Mouse (Mus musculus) embryonic fibroblast, embryonic 13.5 days (primary cell): ENCODE results near the gene Gm42906.

Experiments used
- CTCF ChIP-seq: IDR thresholded peaks from 2 replicates; pipeline ENCODE4 v1.5.1; 2011; ENCODE audit warnings: mild to moderate bottlenecking, control low read depth, low read length, moderate library complexity, borderline replicate concordance; ENCODE audit not compliant: insufficient read depth
- POLR2A ChIP-seq: IDR thresholded peaks from 2 replicates; pipeline ENCODE4 v1.6.1; 2011; ENCODE audit warnings: low read depth, mild to moderate bottlenecking, control low read depth, low read length, moderate library complexity

GRCm38 (mm10) chr5:151189789-151190378 is 238.1 kb downstream of the Gm42906 start:
- TF ChIP-seq CTCF (no peak), POLR2A (peak; percentile 70; the same call in 1 of the 2 replicates)
